Mouse (Mus musculus) layer of hippocampus, adult 18-20 months (tissue): Measurements from ENCODE around the gene Uap1l1. TPM values are rescaled to one million over a fixed set of nuclear protein-coding genes. Genes with fewer than 3 reads are reported as not detected.

Source experiments
- DNase-seq, 2 experiments: peaks; one replicate each; pipeline ENCODE4 v3.0.0; 2022; ENCODE audit warnings: low spot score in 2 of 2
- total RNA-seq, 2 experiments: library from RNA; stranded (reverse); gene quantifications; 2 replicates each; pipeline ENCODE4 v1.2.3; 2021

Uap1l1 gene
- total RNA-seq, 2 experiments from 2014 or later: 15.6 to 19.1 TPM

DNA sequence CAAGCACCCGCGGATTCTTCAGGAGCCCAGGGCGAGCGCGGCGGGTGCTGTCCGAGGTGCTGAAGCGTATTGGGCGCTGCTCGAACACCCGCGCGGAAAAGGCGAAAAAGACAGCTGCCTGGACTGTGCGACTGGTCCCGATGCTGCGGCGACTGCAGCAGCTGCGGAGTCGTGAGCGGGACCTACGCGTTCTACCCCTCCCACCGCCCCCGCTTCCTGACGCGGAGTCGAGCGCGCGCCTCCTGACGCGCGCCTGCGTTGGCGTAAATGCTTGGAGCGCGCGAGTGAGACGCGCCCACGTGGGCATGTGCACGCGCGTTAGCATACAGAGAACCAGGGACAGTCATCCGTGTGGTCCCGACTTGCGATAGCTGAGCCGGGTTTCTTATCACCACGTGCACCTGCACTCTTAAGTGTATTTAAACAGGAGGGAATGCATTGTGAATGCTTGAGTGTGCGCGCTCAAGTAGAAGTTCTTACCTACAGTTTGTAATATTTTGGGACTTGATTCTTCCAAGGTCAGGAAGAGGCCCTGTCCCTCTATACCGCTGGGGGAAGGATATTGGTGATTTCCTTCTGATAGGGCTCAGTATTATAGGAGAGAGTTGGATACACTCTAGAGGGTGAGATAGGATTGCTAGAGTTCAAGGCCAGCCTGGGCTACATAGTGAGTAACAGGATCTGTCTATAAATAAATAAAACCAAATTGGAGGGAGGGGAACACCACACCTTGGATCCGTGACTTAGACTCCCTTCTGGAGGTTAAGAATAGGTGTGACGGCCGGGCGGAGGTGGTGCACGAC is 46.3 kb downstream of the Uap1l1 start, which contains the start of gene Grin1:
TSS of gene Grin1 (minus strand) at position 217 of the 803 bp plus-strand sequence.
- DNase-seq: peak; percentile 89 to 94

DNA sequence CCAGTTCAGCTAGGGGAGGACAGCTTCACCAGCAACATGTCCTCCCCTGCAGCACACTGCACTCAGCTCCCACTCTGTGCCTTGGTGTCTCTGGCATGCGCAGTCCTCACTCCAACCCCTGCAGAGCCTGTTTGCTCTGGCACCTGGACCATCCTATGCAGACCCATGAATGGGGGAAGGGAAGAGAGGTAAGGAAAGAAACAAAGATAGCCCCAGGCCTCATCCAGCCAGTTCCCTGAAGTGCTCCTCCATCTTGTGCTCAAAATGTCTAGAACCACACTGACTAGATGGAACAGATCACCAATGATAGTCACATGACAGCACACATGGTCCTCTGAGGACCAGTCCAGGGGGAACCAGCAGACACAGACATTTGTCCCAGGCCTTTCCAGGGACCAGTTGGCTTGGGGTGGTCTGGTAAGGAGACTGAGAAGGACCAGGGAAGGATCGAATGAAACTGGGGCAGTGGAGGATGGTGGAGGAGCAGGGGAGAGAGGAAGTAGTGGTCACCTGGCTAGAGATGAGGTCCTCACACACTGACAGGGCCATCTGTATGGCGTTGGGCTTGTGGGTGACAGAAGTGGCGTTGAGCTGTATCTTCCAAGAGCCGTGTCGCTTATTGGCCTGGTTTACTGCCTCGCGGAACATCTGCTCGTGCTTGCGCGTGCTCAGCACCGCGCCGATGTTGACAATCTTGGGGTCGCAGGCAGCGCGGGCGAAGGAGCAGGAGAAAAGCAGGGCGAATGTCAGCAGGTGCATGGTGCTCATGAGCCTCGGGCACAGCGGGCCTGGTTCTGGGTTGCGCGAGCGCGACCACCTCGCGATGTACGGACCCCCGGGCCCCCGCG is 47.1 kb downstream of the Uap1l1 start:
- DNase-seq: peak; percentile 55 to 78

DNA sequence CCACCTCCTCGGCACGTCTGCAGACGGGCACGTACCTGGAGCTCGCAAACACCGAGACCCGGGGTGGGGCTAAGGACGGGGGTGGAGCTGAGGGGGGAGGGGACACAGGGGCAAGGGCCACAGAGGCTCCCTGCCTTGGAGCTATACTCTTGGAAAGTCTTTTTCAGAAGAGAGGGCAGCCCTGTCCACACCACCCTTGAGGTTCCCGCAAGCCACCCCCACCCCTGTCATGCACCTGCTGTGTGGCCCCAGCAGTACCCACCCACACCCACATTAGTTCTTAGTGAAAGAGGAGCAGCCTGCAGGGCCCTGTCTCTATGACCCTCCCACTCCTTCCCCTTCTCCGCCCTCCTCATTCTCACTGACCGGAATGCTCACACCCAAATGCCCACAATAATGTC is 54.0 kb downstream of the Uap1l1 start:
- no peak for DNase-seq

DNA sequence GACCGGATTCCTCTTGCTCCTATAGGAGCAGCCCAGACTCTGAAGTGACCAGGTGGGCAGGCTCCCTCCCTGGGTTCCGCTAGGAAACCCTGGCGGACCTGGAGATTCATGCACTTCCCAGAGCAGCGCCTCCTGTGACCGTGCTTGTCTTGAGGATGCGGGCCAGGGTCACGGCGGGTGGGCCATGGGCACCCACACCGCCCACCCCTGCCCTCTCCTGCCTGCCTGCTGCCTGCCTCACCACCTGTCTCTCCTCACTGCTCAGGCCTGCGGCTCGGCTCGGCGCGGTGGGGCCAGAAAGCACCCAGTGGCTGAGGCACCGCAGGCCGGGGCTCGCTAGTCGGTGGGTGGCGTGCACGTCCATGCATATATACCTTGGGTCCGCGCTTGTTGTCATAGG is 54.5 kb downstream of the Uap1l1 start:
- peak in 1 of 2 experiments; percentile 7 for DNase-seq

DNA sequence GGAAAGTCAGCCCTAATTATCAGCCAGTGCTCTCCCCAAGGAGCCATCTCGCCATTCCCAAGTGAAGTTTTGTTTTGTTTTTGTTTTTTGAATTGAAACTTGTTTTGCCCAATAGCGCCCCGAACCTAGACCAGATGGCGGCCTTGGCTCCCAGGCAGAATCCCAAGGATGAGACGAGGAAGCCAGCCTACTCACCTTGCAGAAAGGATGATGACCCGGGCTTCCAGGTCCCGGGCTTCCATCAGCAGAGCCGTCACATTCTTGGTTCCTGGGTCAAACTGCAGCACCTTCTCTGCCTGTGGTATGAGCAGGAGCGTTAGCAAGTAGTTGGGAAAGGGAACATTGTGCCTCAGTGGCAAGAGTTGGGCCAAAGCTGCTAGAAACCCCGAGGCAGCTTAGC is 55.3 kb downstream of the Uap1l1 start:
- no peak for DNase-seq

Other genes starting within 250 kb of the Uap1l1 start
- gene Nrarp, start 184.9 kb downstream of the Uap1l1 start, total RNA-seq: 10 to 100 TPM; 19.5 to 21.0 TPM
- 1 to 10 TPM; 1.9 to 2.3 TPM for gene Tor4a, start 168.8 kb downstream of the Uap1l1 start, total RNA-seq
- gene Nelfb, start 154.2 kb downstream of the Uap1l1 start, total RNA-seq: 10 to 100 TPM; 56.7 to 60.0 TPM
- gene Stpg3, start 151.0 kb downstream of the Uap1l1 start, total RNA-seq: under 1 TPM; 0.18 to 0.25 TPM
- under 1 TPM in 1 of 2 experiments, not detected in 1; 0.69 TPM for gene Fam166a, start 146.9 kb downstream of the Uap1l1 start, total RNA-seq
- gene Tubb4b, start 141.0 kb downstream of the Uap1l1 start, total RNA-seq: 100 to 1,000 TPM; 277 to 310 TPM
- not detected for gene Slc34a3, start 131.3 kb downstream of the Uap1l1 start, total RNA-seq
- gene Rnf224, start 128.9 kb downstream of the Uap1l1 start, total RNA-seq: not detected
- gene Rnf208, start 123.4 kb downstream of the Uap1l1 start, total RNA-seq: 100 to 1,000 TPM; 237 to 250 TPM
- not detected for gene Cysrt1, start 123.2 kb downstream of the Uap1l1 start, total RNA-seq
- gene AL732309.1, start 118.8 kb downstream of the Uap1l1 start, total RNA-seq: 1 to 10 TPM; 3.8 to 3.9 TPM
- gene Tmem203, start 110.2 kb downstream of the Uap1l1 start, total RNA-seq: 10 to 100 TPM; 35.7 to 38.8 TPM
- gene Tprn, start 103.1 kb downstream of the Uap1l1 start, total RNA-seq: 10 to 100 TPM; 21.2 to 23.1 TPM
- 10 to 100 TPM; 62.5 to 66.2 TPM for gene Ssna1, start 93.2 kb downstream of the Uap1l1 start, total RNA-seq
- 10 to 100 TPM; 79.8 to 84.4 TPM for gene Anapc2, start 93.2 kb downstream of the Uap1l1 start, total RNA-seq
- gene Tmem210, start 77.5 kb downstream of the Uap1l1 start, total RNA-seq: not detected
- not detected for gene Lrrc26, start 75.8 kb downstream of the Uap1l1 start, total RNA-seq
- gene Grin1, start 46.5 kb downstream of the Uap1l1 start, total RNA-seq: 100 to 1,000 TPM; 393 to 422 TPM
- 10 to 100 TPM; 59.6 to 62.4 TPM for gene Man1b1, start 33.3 kb downstream of the Uap1l1 start, total RNA-seq
- gene Dpp7, start 9.3 kb downstream of the Uap1l1 start, total RNA-seq: 10 to 100 TPM; 35.4 to 36.7 TPM
- gene Sapcd2, start 6.6 kb upstream of the Uap1l1 start, total RNA-seq: 1 to 10 TPM; 3.2 to 4.1 TPM
- 10 to 100 TPM; 16.3 to 17.7 TPM for gene Entpd2, start 30.2 kb upstream of the Uap1l1 start, total RNA-seq
- gene Npdc1, start 33.7 kb upstream of the Uap1l1 start, total RNA-seq: 100 to 1,000 TPM; 426 to 435 TPM
- gene Fut7, start 57.6 kb upstream of the Uap1l1 start, total RNA-seq: under 1 TPM; 0.15 to 0.76 TPM
- 100 to 1,000 TPM; 173 to 176 TPM for gene Abca2, start 63.0 kb upstream of the Uap1l1 start, total RNA-seq
- gene Clic3, start 91.2 kb upstream of the Uap1l1 start, total RNA-seq: 1 to 10 TPM in 1 of 2 experiments, under 1 TPM in 1; 0.66 to 1.0 TPM
- gene Paxx, start 95.4 kb upstream of the Uap1l1 start, total RNA-seq: 10 to 100 TPM; 56.7 to 61.3 TPM
- 100 to 1,000 TPM; 572 to 608 TPM for gene Ptgds, start 104.4 kb upstream of the Uap1l1 start, total RNA-seq
- gene Lcn12, start 128.2 kb upstream of the Uap1l1 start, total RNA-seq: not detected
- 100 to 1,000 TPM; 114 to 115 TPM for gene Fbxw5, start 135.1 kb upstream of the Uap1l1 start, total RNA-seq
- gene C8g, start 136.0 kb upstream of the Uap1l1 start, total RNA-seq: 1 to 10 TPM; 1.3 to 2.1 TPM
- 10 to 100 TPM; 10.9 to 12.0 TPM for gene Traf2, start 181.3 kb upstream of the Uap1l1 start, total RNA-seq
- gene Edf1, start 192.2 kb upstream of the Uap1l1 start, total RNA-seq: 100 to 1,000 TPM; 212 to 213 TPM
- gene Mamdc4, start 209.2 kb upstream of the Uap1l1 start, total RNA-seq: 1 to 10 TPM; 2.1 to 4.0 TPM
- gene Phpt1, start 209.5 kb upstream of the Uap1l1 start, total RNA-seq: 10 to 100 TPM; 63.0 to 66.2 TPM
- 100 to 1,000 TPM in 1 of 2 experiments, 10 to 100 TPM in 1; 98.6 to 102 TPM for gene Ajm1, start 216.1 kb upstream of the Uap1l1 start, total RNA-seq
- 100 to 1,000 TPM; 150 to 155 TPM for gene Rabl6, start 242.8 kb upstream of the Uap1l1 start, total RNA-seq